Mouse (Mus musculus): ENCODE measurements around the gene Xrcc3.
A peak's percentile ranks its signal among the peaks of the same experiment; 100 is the strongest.

Gene Xrcc3

GRCm38 (mm10) chr12:111813766-111814617 lies at the start of gene Xrcc3, which contains the start of gene Zfyve21:
Gene Xrcc3, minus strand, starts transcription at chr12:111813873.
Gene Zfyve21, plus strand, starts transcription at chr12:111814170.
- peak; percentile 94 to 97 for DNase-seq

GRCm38 (mm10) chr12:111855448-111855847 lies 41.8 kb upstream of the Xrcc3 start:
- DNase-seq = no peak

- no peak for DNase-seq
These were observed 39.9 kb upstream of the Xrcc3 start for GRCm38 (mm10) chr12:111853546-111853945.

GRCm38 (mm10) chr12:111853011-111853436 lies 39.4 kb upstream of the Xrcc3 start:
- no peak for DNase-seq

GRCm38 (mm10) chr12:111851745-111852144 lies 38.1 kb upstream of the Xrcc3 start:
- no peak for DNase-seq

GRCm38 (mm10) chr12:111851235-111851634 lies 37.6 kb upstream of the Xrcc3 start:
- DNase-seq = no peak

- DNase-seq = peak; percentile 52 to 64
These were observed 34.7 kb upstream of the Xrcc3 start for GRCm38 (mm10) chr12:111848300-111848798.

- no peak for DNase-seq
These were observed 33.1 kb upstream of the Xrcc3 start for GRCm38 (mm10) chr12:111846815-111847214.

GRCm38 (mm10) chr12:111845953-111846352 lies 32.3 kb upstream of the Xrcc3 start:
- DNase-seq = no peak

- no peak for DNase-seq
These were observed 29.8 kb upstream of the Xrcc3 start for GRCm38 (mm10) chr12:111843470-111843869.

GRCm38 (mm10) chr12:111842565-111843433 lies 29.1 kb upstream of the Xrcc3 start:
- DNase-seq = no peak

- no peak for DNase-seq
These were observed 19.8 kb upstream of the Xrcc3 start for GRCm38 (mm10) chr12:111833457-111833856.

- DNase-seq = no peak
These were observed 19.0 kb upstream of the Xrcc3 start for GRCm38 (mm10) chr12:111832643-111833042.

- no peak for DNase-seq
These were observed 16.7 kb upstream of the Xrcc3 start for GRCm38 (mm10) chr12:111830375-111830774.

GRCm38 (mm10) chr12:111829954-111830353 lies 16.3 kb upstream of the Xrcc3 start:
- DNase-seq = peak; percentile 60 to 76

- DNase-seq = no peak
These were observed 15.8 kb upstream of the Xrcc3 start for GRCm38 (mm10) chr12:111829447-111829846.

GRCm38 (mm10) chr12:111827556-111827955 lies 13.9 kb upstream of the Xrcc3 start:
- no peak for DNase-seq

GRCm38 (mm10) chr12:111821931-111822330 lies 8.3 kb upstream of the Xrcc3 start:
- DNase-seq = peak in 1 of 2 experiments; percentile 60

GRCm38 (mm10) chr12:111820708-111821107 lies 7.0 kb upstream of the Xrcc3 start:
- no peak for DNase-seq

- peak; percentile 60 to 70 for DNase-seq
These were observed 6.3 kb upstream of the Xrcc3 start for GRCm38 (mm10) chr12:111819936-111820335.

- no peak for DNase-seq
These were observed 4.3 kb upstream of the Xrcc3 start for GRCm38 (mm10) chr12:111817991-111818390.

GRCm38 (mm10) chr12:111816967-111817366 lies 3.3 kb upstream of the Xrcc3 start:
- DNase-seq = no peak

GRCm38 (mm10) chr12:111816528-111816927 lies 2.9 kb upstream of the Xrcc3 start:
- DNase-seq = no peak

Data from cerebellum, postnatal 25 days (tissue).